ENCODE assay signal across 21 mouse cellular contexts in genomic region chr1:61201006-61201405, GRCm38 (mm10).
"Had no signal": no experiment of that assay in that cellular context is flagged by ENCODE, and none has a peak within 500 bp of the region (broad histone marks: within the 10 kb centered on the region; RNA-seq: fewer than 3 reads in every experiment).

No protein-coding gene starts in this region.

- ATAC-seq: liver, postnatal 0 days; midbrain, embryonic 16.5 days had no signal

- H3K4me2 ChIP-seq: liver, embryonic 15.5 days; lung, embryonic 15.5 days; midbrain, embryonic 12.5 days; neural tube, embryonic 13.5 days; neural tube, embryonic 15.5 days; stomach, embryonic 15.5 days had no signal

- H3K4me1 ChIP-seq: liver, embryonic 15.5 days; megakaryocyte, embryonic 14.5 days had no signal

- H3K9ac ChIP-seq: liver, embryonic 15.5 days; liver, postnatal 0 days; lung, embryonic 15.5 days; midbrain, embryonic 12.5 days; neural tube, embryonic 13.5 days; neural tube, embryonic 15.5 days; stomach, embryonic 15.5 days had no signal

- H3K27ac ChIP-seq: liver, embryonic 15.5 days; lung, embryonic 15.5 days; midbrain, embryonic 10.5 days; midbrain, embryonic 12.5 days; neural tube, embryonic 13.5 days; neural tube, embryonic 15.5 days; stomach, embryonic 15.5 days; stomach, postnatal 0 days had no signal

- H3K36me3 ChIP-seq: liver, embryonic 15.5 days; lung, embryonic 15.5 days; midbrain, embryonic 10.5 days; midbrain, embryonic 12.5 days; neural tube, embryonic 13.5 days; neural tube, embryonic 15.5 days; stomach, embryonic 15.5 days had no signal

- H3K27me3 ChIP-seq: liver, embryonic 15.5 days; lung, embryonic 15.5 days; megakaryocyte, embryonic 14.5 days; midbrain, embryonic 12.5 days; neural tube, embryonic 13.5 days; neural tube, embryonic 15.5 days; stomach, embryonic 15.5 days had no signal

- H3K4me3 ChIP-seq: liver, embryonic 15.5 days; lung, embryonic 15.5 days; megakaryocyte, embryonic 14.5 days; midbrain, embryonic 10.5 days; midbrain, embryonic 12.5 days; myocyte; neural tube, embryonic 13.5 days; neural tube, embryonic 15.5 days; stomach, embryonic 15.5 days had no signal

- H3K9me3 ChIP-seq: liver, embryonic 15.5 days; lung, embryonic 15.5 days; megakaryocyte, embryonic 14.5 days; midbrain, embryonic 10.5 days; midbrain, embryonic 12.5 days; neural tube, embryonic 13.5 days; neural tube, embryonic 15.5 days; stomach, embryonic 15.5 days had no signal

- DNase-seq: liver, postnatal 0 days; lung, adult 2 months; lung, postnatal 10 days; lung, postnatal 4 days; midbrain, embryonic 14.5 days; retina, postnatal 1 day; right cerebral cortex, adult 18-20 months; thymus, adult 2 months; thymus, postnatal 25 days; thymus, postnatal 4 days had no signal
